Mouse (Mus musculus) gastrocnemius, adult 18-20 months (tissue): ENCODE results near the gene Rnf13. TPM values are rescaled to one million over a fixed set of nuclear protein-coding genes. Genes with fewer than 3 reads are reported as not detected.

Experiments used
- DNase-seq: peaks from one replicate; pipeline ENCODE4 v3.0.0; 2021; ENCODE audit warnings: low spot score
- total RNA-seq, 2 experiments: library from RNA; stranded (reverse); gene quantifications; 2 replicates each; pipeline ENCODE4 v1.2.3; 2021

Rnf13 gene
- total RNA-seq, 2 experiments from 2014 or later = 34.8 to 41.5 TPM

DNA sequence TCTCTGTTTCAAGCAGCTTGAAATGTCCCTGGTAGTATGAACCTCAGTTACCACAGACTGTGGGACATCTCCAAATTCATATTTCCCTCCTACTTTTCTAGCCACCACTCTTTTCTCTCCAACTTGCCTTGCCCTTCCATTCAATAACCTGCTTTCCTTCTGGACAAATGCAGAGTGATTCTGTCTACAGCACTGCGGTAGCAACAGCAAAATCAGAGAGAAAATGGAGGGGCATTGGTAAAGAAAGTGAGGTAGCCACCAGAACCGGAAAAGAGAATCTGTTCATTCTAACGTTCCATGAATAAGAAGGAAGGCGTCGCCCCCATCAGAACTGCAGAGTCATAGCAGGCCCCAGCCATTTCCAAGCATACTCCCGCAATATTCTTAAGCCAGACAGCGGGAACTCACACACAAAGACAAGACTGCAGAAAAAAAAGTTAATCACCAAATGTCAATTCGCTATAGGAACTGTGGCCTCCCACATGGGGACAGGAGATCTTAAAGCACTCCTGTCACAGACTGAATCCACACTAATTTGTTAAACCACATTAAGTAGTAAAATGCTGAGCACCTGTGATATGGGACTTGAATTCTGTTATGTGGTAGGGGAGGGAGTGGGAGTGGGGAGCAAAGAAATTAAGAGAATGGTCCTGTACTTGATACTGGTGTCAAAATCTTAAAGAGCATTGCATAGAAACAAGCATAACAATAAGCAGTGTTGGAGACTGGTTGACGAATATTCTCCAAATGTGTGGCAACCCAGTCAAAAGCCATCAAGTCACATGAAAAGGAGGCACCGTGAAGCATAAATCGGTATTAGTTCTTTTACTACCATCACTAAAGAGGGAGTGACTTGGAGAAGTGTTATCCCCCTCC, 110.2 kb downstream of the Rnf13 start:
- peak; percentile 38 for DNase-seq

- no peak for DNase-seq
These were observed 110.7 kb downstream of the Rnf13 start for GRCm38 (mm10) chr3:57846662-57846911.

DNA sequence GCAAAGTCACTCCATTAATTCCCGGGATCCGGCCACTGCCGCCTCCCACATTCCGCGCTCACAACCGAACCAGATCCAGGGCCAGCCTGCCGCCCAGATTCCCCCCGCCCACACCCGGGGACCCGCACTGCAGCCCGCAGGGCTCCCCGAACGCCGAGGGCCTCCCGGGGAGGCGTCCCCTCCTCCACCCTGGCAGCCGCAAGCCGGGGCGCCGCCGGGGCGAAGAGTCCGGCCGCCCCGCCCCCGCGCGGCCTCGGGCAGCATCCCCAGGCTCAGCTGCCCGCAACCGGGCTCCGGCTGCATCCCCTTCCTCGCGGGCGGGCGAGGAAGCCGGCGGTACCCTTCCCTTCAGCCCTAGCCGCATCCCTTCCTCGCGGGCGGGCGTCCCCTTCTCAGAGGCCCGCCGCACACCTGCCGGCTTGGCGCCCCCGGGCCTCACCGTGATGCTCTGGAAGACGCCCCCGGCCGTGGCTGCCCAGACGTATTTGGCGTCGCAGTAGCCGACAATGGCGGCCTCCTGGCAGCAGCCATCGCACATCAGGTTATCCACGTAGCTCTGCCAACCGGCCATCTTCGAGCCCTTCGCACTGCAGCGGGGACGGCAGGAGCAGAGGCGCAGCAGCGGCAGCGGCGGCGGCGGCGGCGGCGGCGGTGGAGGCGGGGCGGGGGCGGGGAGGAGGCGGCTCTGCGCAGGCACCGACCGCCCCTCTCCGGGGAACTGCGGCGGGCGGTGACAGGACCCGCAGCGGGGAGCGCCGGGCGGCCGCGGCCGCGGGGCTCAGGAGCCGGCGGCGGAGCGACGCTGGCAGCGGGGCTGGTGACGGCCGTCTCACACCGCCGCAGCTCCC, 111.3 kb downstream of the Rnf13 start:
- peak; percentile 54 for DNase-seq

- peak; percentile 64 for DNase-seq
These were observed 111.9 kb downstream of the Rnf13 start, which contains the start of gene Pfn2 for GRCm38 (mm10) chr3:57847760-57848185. TSS of gene Pfn2 (minus strand) at chr3:57848079.

DNA sequence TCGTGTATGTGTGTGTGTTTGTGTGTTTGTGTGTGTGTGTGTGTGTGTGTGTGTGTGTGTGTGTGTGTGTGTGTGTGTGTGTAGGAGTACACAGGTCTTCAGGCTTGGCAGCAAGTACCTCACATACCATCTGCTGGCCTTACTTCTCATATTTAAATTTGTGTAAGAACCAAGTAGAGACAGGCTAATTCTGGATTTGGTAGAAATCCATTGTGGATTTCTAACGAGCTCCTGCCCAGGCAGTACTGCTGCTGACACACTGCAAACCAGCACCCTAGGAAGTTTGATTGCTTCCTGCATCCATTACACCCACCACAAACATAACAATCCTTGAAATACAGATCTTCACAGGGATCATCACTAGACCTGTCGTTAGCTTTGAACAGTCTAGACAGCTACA, 147.1 kb downstream of the Rnf13 start:
- DNase-seq = no peak

Other genes starting within 250 kb of the Rnf13 start
- 10 to 100 TPM; 21.9 to 30.1 TPM for gene Wwtr1, start 160.2 kb upstream of the Rnf13 start, total RNA-seq
- 10 to 100 TPM; 11.1 to 12.9 TPM for gene Commd2, start 84.3 kb upstream of the Rnf13 start, total RNA-seq
- not detected for gene Ankub1, start 43.3 kb upstream of the Rnf13 start, total RNA-seq
- 100 to 1,000 TPM; 189 to 190 TPM for gene Pfn2, start 112.0 kb downstream of the Rnf13 start, total RNA-seq